Mouse (Mus musculus) heart, adult 11 months (tissue): ENCODE results near the gene Syde2.

Experiments
- DNase-seq: peaks from one replicate; pipeline ENCODE4 v3.0.0; 2022

The Syde2 gene

DNA sequence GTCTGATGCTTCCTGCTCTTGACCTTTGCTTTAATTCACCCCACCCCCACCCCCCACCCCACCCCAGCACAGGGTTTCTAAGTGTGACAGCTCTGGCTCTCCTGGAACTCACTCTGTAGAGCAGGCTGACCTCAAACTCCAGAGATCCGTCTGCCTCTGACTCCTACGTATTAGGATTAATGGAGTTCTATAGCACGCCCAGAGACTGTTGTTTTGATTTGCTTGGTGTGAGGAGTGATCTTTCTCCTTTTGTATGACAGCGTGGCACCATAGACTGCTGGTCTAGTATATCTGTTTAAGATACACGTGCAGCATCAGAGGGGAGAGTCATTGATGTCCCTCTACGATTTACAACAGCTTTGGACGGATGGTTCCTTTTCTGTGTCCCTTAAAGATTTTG is 25.8 kb downstream of the Syde2 start:
- peak; percentile 71 for DNase-seq

- peak; percentile 60 for DNase-seq
These were observed 26.7 kb downstream of the Syde2 start for GRCm38 (mm10) chr3:146014321-146014720.

- peak; percentile 61 for DNase-seq
These were observed 29.3 kb downstream of the Syde2 start for GRCm38 (mm10) chr3:146016979-146017378.

DNA sequence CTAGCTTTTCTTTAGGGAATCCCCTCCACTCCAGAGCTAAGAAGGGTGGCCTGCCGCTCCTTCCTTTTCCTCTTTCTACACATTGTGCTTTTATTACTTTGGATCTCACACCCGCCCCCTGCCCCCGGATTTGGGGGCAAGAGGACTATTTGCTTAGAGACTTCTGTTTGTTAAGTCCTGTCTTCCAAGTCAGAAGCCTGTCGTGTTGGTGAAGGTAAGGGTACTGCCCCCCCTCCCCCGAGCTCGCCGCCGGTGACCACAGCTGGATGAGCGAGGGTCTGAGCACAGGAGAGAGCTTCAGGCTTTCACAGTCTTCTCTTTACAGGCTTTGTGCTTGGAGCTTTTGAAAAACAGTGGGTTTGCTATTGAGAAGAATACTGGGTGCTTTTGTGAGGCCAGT is 29.9 kb downstream of the Syde2 start:
- DNase-seq: peak; percentile 83

DNA sequence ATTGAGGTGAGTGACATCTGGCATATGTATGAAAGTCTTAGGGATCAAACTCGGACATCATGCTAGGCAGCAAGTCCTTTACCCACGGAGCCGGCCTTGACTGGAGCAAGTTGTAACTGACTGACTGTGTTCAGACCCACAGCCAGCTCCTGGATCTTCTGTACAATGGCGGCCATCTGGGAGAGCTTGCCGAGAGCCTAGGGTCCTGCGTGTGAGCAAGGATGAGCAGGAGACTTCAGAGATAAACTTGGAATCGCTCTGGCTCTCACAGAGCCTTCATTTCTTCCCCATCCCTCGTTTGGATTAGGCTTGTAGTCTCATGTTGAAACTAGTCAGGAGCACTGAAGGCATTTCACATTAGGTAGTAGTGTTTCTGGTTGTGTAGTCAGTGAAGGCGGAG is 34.6 kb downstream of the Syde2 start:
- DNase-seq: peak; percentile 62

DNA sequence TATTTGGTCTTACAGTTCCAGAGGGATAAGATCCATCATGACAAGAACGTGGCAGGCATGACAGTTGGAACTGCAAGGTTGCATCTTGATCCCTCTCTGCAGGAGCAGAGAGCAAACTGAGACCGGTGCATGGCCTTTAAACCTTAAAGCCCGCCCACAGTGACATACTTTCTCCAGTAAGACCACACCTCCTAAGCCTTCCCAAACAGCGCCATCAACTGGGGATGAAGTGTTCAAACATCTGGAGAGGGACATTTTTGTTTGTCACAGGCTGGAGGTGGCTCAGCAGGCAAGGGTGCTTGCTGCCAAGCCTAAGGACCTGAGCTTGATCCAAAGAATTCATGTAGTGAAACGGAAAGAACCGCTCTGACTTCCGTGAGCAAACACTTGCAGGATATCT is 37.1 kb downstream of the Syde2 start:
- peak; percentile 54 for DNase-seq

DNA sequence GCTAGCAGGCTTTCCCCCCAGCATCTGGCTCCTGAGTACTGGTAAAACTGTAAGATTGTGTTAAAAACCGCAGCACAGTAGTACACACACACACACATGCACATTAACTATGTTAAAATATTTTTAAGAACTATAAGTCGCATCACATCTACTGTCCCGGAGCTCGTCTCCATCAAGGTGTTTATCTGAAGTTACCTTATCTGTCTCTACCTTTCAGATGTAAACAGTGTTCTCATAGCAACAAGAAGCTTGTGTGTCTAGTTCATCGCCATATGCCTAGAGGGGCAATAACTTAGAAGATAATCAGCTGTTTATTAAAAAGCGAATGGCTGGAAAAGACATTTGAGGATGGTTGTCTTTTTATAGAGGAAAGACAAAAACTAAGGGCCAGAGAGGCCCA is 37.8 kb downstream of the Syde2 start:
- DNase-seq: peak; percentile 71

- peak; percentile 21 for DNase-seq
These were observed 39.4 kb downstream of the Syde2 start for GRCm38 (mm10) chr3:146027116-146027515.

DNA sequence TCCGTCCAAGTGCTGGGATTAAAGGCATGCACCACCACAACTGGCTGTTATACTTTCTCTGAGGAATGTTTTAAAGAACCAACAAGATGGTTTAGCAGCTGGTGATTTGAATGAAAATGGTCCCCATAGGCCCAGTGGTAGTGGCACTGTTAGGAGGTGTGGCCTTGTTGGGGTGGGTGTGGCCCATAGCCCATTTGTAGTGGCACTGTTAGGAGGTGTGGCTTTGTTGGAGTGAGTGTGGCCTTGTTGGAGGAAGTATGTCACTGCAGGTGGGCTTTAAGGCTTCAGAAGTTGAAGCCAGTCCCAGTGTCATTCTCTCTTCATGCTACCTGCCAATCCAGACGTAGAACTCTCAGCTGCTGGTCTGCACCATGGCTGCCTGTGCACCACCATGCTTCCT is 40.7 kb downstream of the Syde2 start:
- peak; percentile 72 for DNase-seq

DNA sequence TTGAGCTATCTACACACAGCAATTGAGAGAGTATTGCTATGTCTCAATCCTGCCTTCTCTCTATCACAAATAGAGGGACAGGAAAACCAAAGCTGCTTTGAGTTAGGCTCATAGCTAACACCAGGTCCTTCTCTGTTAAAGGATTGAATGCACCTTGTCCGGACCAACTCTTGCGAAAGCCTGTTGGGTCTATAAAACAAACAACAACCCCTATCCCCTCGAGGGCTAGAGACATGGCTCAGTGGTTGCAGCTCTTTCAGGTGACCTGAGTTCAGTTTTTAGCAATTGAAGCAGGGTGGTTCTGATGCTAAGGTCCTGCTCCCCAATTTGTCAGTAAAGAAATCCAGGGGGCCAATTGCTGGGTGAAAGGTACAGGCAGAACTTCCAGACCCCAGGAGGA is 41.6 kb downstream of the Syde2 start:
- DNase-seq: peak; percentile 74

GRCm38 (mm10) chr3:146030255-146030836 is 42.7 kb downstream of the Syde2 start:
- DNase-seq: peak; percentile 52

DNA sequence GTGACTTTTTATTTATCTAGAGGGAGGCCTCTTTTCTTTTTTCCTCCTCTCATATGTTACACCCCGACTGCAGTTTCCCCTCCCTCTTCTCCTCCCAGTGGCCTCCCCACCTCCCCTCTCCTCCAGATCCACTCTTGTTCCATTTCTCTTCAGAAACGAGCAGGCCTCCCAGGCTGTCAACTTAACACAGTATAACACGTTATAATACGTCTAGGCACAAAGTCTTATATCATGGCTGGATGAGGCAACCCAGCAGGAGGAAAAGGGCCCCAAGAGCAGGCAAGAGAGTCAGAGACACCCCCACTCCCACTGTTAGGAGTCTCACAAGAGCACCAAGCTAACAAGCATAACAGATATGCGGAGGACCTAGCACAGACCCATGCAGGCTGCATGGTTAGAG is 45.3 kb downstream of the Syde2 start:
- DNase-seq: peak; percentile 55

DNA sequence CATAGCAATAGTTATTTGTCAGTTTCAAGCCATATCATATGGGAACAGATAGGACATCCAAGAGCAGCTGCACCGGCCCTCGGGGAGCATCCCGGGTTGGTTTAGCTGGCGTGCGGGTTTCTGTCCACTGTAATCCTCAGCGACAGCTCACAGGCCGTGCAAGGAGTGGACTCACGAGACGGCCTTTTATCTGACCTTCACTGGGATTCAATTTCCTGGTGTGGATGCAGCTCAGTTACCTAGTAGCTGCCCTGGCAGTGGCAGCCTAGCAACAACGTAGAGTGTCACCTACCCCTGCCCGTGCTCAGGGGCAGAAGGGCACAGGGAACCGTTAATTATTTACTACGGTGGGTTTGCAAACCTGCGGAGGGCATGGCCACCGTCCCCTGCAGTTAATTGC is 50.2 kb downstream of the Syde2 start:
- no peak for DNase-seq

GRCm38 (mm10) chr3:146039132-146039903 is 51.6 kb downstream of the Syde2 start:
- no peak for DNase-seq

DNA sequence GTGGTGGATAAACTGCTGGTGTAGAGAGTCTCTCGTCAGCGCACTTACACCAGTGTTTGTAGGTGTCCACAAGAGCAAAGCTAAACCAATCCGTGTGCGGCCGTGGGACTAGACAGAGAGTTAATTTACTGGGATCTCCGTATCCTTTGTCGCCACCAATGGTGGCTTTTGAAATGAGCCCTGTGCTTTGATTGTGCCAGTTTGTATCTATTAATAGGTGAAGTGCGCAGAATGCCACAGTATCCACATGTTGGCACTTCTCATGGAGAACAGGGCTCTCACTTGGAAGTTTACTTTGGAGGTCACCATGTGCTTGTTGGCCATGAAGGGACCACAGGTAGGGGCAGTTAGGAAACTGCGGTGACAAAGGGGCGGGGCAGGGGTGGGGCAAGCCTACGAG is 53.7 kb downstream of the Syde2 start:
- DNase-seq: peak; percentile 95

- peak; percentile 92 for DNase-seq
These were observed 57.3 kb downstream of the Syde2 start for GRCm38 (mm10) chr3:146044977-146045376.

DNA sequence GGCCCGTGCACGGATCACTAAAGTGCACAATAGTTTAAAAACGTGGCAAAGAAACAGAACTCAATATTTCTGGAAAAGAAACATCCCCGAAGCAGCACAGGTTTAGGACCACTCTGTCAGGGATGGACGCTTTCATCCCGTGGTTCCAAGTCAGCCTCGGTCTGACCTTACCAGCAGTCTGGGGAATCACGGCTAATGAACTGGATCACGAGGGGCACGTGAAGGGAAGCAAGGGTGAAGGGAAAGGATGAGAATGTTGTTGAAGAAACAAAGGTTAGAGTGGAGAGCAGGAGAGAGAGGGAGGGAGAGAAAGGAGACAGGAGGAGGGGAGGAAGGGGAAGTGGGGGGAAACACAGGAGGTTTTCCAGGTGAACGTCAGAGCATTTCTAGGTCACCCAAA is 58.4 kb downstream of the Syde2 start:
- DNase-seq: no peak

DNA sequence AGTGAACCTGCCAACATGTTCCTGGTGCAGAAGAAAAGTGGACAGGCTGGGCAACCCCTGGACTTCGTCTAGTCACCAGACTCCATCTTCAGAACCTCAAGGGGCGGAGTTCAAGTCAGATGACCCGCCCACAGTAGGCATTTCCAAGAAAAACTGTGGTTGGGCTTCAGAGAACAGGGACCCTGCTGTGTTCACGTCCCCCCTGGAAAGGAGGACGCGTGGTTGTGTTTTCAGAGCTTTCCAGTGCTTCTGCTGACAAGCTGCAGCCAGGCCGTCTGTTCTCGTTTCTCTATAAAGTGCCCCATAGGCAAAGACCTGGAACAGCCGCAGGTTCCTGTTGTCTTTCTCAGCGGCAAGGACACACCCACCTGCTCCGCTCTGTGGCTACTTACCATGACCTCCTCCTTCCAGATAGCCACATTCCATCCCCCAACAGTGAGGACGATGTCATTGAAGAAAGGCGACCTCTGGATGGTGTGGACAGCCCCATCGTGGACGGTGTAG is 60.1 kb downstream of the Syde2 start:
- peak; percentile 92 for DNase-seq

DNA sequence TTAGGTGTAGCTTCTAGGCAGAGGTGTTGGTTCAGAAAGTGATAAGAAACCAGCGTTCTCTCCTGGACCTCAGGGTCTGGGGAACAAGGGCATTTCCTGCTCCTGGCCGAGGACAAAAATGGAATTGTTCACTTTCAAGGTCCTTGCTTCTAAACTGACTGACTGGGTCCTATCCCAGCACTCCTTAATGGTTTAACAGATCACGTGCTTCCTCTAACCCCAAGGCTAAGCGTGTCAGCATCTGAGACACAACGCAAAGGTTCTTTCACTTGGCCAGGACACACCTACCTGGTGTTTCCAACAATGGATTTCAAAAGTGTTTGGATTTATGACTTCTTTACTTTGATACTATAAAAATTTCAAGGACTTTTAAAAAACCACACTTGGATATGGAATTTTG is 62.3 kb downstream of the Syde2 start:
- no peak for DNase-seq

- peak; percentile 89 for DNase-seq
These were observed 63.8 kb downstream of the Syde2 start for GRCm38 (mm10) chr3:146051277-146052007.

DNA sequence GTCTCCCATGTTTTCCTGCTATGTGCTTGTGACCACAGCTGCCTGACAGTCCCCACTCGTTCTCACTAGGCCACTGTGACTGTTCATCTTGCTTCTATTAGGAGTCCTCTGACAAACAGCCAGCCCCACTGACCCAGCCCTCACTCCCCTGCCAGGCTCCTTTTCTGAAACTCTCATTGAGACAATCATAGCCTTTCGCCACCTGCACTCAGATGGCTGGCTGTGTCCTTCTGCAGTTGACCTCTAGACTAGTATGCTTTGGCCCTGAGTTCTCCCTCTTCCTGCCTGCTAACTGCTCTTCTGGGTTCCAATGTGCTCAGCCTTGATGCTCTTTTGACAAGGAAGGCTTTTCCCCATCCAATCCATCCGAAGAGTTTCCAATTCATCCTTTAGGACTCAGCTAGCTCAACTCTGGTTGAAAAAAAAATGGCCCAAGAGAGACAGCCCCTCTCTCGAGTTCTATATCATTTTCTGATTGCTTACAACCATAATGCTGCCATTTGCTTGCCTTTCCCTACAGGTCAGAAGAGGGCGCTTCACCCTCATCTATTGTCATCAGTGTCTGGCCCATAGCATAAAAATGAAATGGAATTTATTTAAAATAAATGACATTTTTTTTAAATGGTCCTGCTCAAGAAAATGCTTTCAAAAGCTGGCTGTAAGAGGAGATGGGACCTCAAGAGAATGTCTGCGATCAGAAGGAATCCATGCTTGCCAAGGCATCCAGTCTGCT is 65.6 kb downstream of the Syde2 start:
- DNase-seq: peak; percentile 76

GRCm38 (mm10) chr3:146053873-146054272 is 66.2 kb downstream of the Syde2 start:
- peak; percentile 80 for DNase-seq

GRCm38 (mm10) chr3:146057131-146057530 is 69.5 kb downstream of the Syde2 start:
- DNase-seq: peak; percentile 74
